19 mouse cellular contexts compared by ENCODE assay signal in genomic region chr14:27409662-27410061, GRCm38 (mm10).
"Had no signal": no experiment of that assay in that cellular context is flagged by ENCODE, and none has a peak within 500 bp of the region (broad histone marks: within the 10 kb centered on the region; RNA-seq: fewer than 3 reads in every experiment).

No protein-coding gene starts in this region.

- H3K36me3 ChIP-seq: liver, embryonic 15.5 days; lung, embryonic 15.5 days; midbrain, embryonic 13.5 days; midbrain, embryonic 15.5 days; neural tube, embryonic 12.5 days; stomach, embryonic 15.5 days had no signal

- H3K27ac ChIP-seq: liver, embryonic 15.5 days; lung, embryonic 15.5 days; macrophage; midbrain, embryonic 13.5 days; midbrain, embryonic 15.5 days; neural tube, embryonic 12.5 days; stomach, embryonic 15.5 days; stomach, postnatal 0 days had no signal

- H3K9ac ChIP-seq: liver, embryonic 15.5 days; liver, postnatal 0 days; lung, embryonic 15.5 days; midbrain, embryonic 13.5 days; midbrain, embryonic 15.5 days; neural tube, embryonic 12.5 days; stomach, embryonic 15.5 days had no signal

- H3K4me1 ChIP-seq: liver, embryonic 15.5 days; lung, embryonic 15.5 days; midbrain, embryonic 13.5 days; midbrain, embryonic 15.5 days; neural tube, embryonic 12.5 days; stomach, embryonic 15.5 days had no signal

- DNase-seq: liver, postnatal 0 days; lung, adult 2 months; lung, postnatal 14 days; lung, postnatal 36 days; right cerebral cortex, postnatal 14 days; right cerebral cortex, postnatal 4 days; spleen, adult 18-20 months; thymus, adult 2 months; thymus, postnatal 25 days; thymus, postnatal 4 days had no signal

- H3K4me3 ChIP-seq: liver, embryonic 15.5 days; lung, embryonic 15.5 days; midbrain, embryonic 13.5 days; midbrain, embryonic 15.5 days; neural tube, embryonic 12.5 days; stomach, embryonic 15.5 days had no signal

- H3K27me3 ChIP-seq: liver, embryonic 15.5 days; lung, embryonic 15.5 days; midbrain, embryonic 13.5 days; midbrain, embryonic 15.5 days; neural tube, embryonic 12.5 days; stomach, embryonic 15.5 days had no signal

- ATAC-seq: liver, postnatal 0 days; lung, postnatal 0 days; midbrain, embryonic 13.5 days; midbrain, embryonic 15.5 days had no signal

- H3K9me3 ChIP-seq: liver, embryonic 15.5 days; lung, embryonic 15.5 days; stomach, embryonic 15.5 days had no signal
